Mouse (Mus musculus): ENCODE data around the gene Nhsl2.

Nhsl2 gene

GRCm38 (mm10) chrX:102051225-102051624 is 202.0 kb downstream of the Nhsl2 start:
- no peak for DNase-seq (ENCODE audit: low spot score)

GRCm38 (mm10) chrX:102053371-102053770 is 204.2 kb downstream of the Nhsl2 start:
- no peak for DNase-seq (ENCODE audit: low spot score)

- DNase-seq (ENCODE audit: low spot score) = no peak
These were observed 204.8 kb downstream of the Nhsl2 start for GRCm38 (mm10) chrX:102054009-102054408.

- DNase-seq (ENCODE audit: low spot score) = peak; percentile 31
These were observed 210.3 kb downstream of the Nhsl2 start for GRCm38 (mm10) chrX:102059437-102059836.

- DNase-seq (ENCODE audit: low spot score) = no peak
These were observed 211.1 kb downstream of the Nhsl2 start for GRCm38 (mm10) chrX:102060243-102060642.

- DNase-seq (ENCODE audit: low spot score) = peak; percentile 17
These were observed 211.7 kb downstream of the Nhsl2 start for GRCm38 (mm10) chrX:102060891-102061290.

- DNase-seq (ENCODE audit: low spot score) = no peak
These were observed 214.9 kb downstream of the Nhsl2 start for GRCm38 (mm10) chrX:102064062-102064461.

- DNase-seq (ENCODE audit: low spot score) = no peak
These were observed 216.1 kb downstream of the Nhsl2 start for GRCm38 (mm10) chrX:102065213-102065775.

- DNase-seq (ENCODE audit: low spot score) = peak; percentile 35
These were observed 216.9 kb downstream of the Nhsl2 start for GRCm38 (mm10) chrX:102066134-102066533.

GRCm38 (mm10) chrX:102067118-102067517 is 217.9 kb downstream of the Nhsl2 start:
- no peak for DNase-seq (ENCODE audit: low spot score)

- DNase-seq (ENCODE audit: low spot score) = no peak
These were observed 219.8 kb downstream of the Nhsl2 start for GRCm38 (mm10) chrX:102068811-102069540.

- DNase-seq (ENCODE audit: low spot score) = peak; percentile 37
These were observed 221.6 kb downstream of the Nhsl2 start, which contains the start of gene Rtl5 for GRCm38 (mm10) chrX:102070591-102071471. Rtl5 (minus strand) TSS chrX:102071304.

GRCm38 (mm10) chrX:102071517-102071916 is 222.3 kb downstream of the Nhsl2 start:
- DNase-seq (ENCODE audit: low spot score) = no peak

GRCm38 (mm10) chrX:102073605-102074325 is 224.6 kb downstream of the Nhsl2 start:
- no peak for DNase-seq (ENCODE audit: low spot score)

GRCm38 (mm10) chrX:102074435-102074834 is 225.2 kb downstream of the Nhsl2 start:
- no peak for DNase-seq (ENCODE audit: low spot score)

- no peak for DNase-seq (ENCODE audit: low spot score)
These were observed 226.0 kb downstream of the Nhsl2 start for GRCm38 (mm10) chrX:102075158-102075557.

GRCm38 (mm10) chrX:102076886-102077765 is 227.9 kb downstream of the Nhsl2 start:
- DNase-seq (ENCODE audit: low spot score) = no peak

GRCm38 (mm10) chrX:102081076-102081475 is 231.9 kb downstream of the Nhsl2 start:
- no peak for DNase-seq (ENCODE audit: low spot score)

- DNase-seq (ENCODE audit: low spot score) = no peak
These were observed 232.5 kb downstream of the Nhsl2 start for GRCm38 (mm10) chrX:102081573-102082279.

- no peak for DNase-seq (ENCODE audit: low spot score)
These were observed 233.2 kb downstream of the Nhsl2 start for GRCm38 (mm10) chrX:102082340-102082739.
